Mouse (Mus musculus) embryo, embryonic 9.5 days (tissue): ENCODE data around the gene Kank4.
"Not testable (repeated sequence)": the region's sequence is repeated elsewhere in the genome, so short reads cannot be mapped to it uniquely, and the experiment has no call there.

ENCODE experiments used
- DNase-seq: peaks from one replicate; pipeline ENCODE4 v3.0.0-alpha.2; 2017; ENCODE audit errors: extremely low spot score

Gene Kank4

DNA sequence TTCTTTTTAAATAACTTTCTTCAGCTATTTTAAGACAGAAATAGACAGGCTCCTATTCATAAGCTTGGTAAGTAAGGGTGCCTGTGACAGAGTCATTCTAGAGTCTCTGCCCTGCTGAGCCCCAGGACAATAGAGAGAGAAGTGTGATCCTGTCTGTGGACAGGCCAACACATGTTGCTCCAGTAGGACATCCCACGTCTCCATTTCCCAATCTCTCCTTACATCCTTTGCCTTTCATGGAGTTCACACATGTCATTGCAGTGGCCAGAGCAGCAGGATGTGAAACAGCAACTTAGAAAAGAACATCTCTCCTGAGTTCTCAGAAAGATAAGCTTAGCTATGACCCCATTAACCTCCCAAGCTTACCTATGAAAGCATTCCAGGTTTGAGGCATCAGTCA is 14.4 kb upstream of the Kank4 start:
- DNase-seq, result no peak

- DNase-seq, result no peak
Observed at GRCm38 (mm10) chr4:98826701-98827100, 9.4 kb upstream of the Kank4 start.

DNA sequence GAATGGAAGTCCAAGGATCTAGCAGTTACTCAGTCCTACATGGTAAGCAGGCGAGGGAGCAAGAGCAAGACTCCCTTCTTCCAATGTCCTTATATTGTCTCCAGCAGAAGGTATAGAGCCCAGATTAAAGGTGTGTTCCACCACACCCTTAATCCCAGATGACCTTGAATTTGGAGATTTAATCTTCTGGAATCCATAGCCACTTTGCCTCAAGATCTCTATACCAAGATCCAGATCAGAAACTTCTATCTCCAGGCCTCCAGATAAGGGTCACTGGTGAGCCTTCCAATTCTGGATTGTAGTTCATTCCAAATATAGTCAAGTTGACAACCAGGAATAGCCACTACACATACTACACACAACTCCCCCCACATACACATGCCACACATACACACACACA is 6.4 kb upstream of the Kank4 start, which contains the start of gene I0C0044D17Rik:
I0C0044D17Rik (minus strand) TSS at position 101 of the 400 bp plus-strand sequence.
- not testable (repeated sequence) for DNase-seq

GRCm38 (mm10) chr4:98823047-98823446 is 5.7 kb upstream of the Kank4 start:
- no peak for DNase-seq

DNA sequence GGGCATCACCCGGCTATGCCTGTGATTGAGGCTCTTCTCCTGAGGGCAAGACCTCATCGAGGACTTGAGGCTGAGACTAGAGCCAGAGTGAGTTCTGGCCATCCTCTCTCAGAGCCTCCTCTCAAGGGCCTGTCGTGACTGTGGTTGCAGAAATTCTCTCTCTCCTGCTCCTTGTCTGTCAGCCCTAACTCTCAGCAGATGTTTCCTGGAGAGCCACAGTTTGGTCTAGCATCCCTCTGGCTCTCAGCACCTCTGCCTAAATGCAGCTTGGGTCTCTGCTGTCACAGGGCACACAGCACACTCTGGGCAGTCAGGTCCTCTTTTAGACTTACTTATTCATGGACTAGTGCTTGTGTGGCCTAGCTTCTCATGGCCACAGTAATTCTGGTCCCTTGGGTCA is 5.1 kb upstream of the Kank4 start:
- DNase-seq, result no peak

GRCm38 (mm10) chr4:98819216-98819755 is 1.9 kb upstream of the Kank4 start:
- no peak for DNase-seq

DNA sequence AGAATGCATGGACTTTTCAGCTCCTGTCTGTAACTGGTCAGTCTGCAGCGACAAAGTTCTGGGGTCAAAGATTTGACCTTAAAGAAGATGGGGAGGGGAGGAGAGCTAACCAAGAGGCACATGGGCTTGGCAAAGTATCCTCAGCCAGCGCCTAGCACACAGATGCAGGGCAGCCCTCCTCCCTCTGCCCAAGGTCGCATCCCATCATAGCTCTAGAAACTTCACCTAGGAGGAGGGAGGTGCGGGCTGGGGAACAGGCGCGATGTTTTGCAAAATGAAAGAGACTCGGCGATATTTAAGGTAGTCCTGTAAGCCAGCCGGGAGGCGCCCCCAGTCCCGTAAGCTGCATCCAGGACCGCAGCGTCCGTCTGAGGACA is 542 bp downstream of the Kank4 start:
- DNase-seq, result peak; percentile 31

DNA sequence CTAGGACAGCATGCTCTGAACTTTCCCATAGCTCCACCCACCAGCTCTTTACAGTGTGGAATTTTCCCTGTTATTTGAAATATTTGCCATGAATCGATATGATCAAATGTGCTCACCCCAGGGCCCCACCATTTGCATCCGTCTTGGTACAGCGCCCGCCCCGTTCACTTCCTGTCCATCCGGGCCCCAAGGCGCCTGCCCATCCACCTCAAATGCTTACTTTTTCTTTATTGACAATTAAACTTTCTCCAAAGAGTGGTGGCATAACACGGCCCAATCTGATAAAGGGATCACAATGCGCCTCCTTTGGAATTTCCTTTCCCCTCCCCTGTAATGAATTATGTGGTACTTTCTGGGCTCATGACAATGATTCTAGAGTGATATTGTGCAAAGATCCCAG is 11.0 kb downstream of the Kank4 start:
- DNase-seq, result no peak

DNA sequence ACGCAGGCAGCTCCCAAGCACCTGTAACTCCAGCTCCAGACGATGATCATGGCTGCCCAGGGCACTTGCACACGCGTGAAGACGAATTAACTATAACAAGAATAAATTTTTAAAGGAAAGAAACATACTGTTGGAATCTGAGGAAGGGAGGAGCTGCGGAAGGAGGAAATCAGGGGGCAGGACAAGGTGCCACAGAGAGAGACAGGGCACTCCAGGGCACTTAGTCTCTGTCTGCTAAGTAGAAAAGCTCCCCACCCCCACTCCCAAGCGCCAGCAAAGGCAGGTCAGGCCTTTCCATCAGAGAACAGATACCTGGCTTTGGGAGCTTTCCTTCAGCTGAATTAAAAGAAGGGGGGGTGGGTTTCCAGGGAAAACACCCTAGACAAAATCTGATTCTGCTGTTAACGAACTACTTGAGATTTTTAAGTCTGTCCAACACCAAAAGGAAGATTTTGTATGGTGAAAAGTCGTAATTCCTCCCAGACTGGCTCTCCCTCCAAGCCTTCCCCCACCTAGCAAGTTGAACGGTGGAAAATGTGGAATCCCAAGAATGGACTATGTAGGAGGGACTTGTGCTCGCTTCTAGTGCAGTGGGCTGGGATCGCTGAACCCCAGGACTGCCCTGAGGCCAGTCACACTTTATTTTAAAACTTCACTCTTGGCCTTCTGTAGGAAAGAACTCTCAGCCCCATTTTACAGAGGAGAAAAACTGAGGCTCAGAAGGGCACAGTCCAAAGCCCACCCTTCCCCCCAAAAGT is 11.9 kb downstream of the Kank4 start:
- DNase-seq, result peak; percentile 37

GRCm38 (mm10) chr4:98804476-98805134 is 12.7 kb downstream of the Kank4 start:
- peak; percentile 60 for DNase-seq

GRCm38 (mm10) chr4:98801775-98802174 is 15.6 kb downstream of the Kank4 start:
- DNase-seq, result no peak

DNA sequence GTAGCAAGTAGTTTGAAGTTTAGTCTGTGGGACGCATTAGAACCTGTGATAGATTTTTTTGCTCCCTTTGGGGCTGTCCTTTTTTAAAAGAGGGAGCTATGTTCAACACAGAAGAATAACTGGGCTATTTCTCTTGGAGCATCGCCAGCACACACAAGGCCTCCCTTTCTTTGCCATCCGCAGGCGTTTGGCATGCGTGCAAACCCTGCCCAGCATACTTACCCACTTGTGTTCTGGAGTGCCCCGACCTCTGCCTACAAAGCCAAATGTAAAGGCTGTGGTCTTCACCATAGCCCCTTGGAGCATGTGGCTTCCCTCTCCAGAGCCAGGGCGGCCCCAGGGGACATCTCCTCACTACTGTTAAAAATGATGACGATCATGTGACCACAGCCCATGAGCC is 16.5 kb downstream of the Kank4 start:
- DNase-seq, result no peak

GRCm38 (mm10) chr4:98796591-98797341 is 20.6 kb downstream of the Kank4 start:
- no peak for DNase-seq

DNA sequence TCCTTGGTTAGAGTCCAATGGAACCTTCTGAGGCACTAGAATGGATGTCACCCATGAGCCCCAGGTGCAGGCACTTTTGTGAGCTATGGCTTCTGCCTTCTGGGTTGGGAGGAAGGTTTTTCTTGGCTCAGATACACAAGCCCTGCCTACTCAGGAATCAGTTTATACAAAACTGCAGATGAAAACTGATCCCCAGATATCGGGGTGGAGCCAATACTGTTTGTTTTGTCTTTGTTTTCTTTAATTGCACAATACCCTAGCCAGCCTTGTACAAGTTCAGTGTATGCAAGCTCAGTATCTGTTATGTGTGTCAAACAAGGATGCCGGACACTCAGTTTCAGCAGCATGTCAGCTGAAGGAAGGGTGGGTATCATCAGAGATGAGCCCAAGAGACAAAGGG is 22.1 kb downstream of the Kank4 start:
- DNase-seq, result no peak

DNA sequence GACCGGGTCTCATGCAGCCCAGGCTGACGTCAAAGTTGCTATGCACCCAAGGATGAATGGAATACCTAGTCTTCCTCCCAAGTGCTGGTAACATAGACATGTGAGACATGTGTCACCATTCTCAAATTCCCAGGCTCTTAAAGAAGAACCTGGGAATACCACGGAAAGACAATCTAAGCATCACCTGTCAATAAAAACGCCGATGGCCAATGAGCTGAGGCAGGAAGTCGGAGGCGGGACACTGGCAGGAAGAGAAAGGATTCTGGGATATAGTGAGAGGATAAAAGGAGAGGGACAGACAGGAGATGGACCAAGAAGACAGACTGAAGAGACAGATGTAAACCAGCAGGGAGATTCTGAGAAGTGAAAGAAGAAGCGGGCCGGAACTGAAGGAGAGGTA is 23.9 kb downstream of the Kank4 start:
- no peak for DNase-seq

DNA sequence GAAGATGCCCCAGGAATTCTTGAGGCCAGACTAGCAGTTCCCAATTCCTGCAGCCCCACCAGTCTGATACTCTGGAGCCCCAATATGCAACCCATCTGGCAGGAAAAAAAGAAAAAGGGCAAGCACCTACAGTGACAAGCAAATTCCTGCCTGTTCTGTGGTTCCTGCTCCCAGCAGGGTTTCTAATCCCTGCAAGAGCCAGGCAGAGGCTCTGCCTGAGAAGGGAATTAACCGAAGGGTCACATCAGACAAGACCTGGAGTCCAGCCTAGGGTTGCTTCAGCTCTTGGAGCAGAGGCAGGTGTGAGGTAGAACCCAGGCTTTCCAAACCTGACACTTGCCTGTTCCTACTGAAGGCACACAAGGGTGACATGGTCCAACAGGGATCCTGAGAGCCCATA is 26.6 kb downstream of the Kank4 start:
- DNase-seq, result no peak

DNA sequence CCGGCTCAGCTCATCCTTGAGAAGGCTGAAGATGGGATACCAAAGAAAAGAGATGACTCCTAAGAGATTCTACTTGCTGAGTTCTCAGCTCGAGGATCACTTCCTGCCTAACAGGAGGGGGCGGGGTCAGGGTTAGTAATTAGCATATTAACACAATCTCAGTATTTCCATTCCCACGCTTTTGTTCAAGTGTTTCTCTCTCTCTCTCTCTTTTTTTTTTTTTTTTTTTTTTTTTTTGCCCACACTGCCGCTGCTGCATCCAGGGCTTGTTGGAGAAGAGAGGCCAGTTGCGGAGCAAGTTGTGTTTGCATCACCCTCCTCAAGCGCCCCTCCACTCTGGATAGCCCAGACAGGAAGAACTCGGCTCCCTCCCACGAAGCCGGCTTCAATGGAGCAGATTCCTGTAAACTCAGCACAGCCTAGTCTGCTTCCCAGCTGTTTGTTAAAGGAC is 27.5 kb downstream of the Kank4 start:
- DNase-seq, result peak; percentile 35

GRCm38 (mm10) chr4:98789133-98789765 is 28.1 kb downstream of the Kank4 start:
- DNase-seq, result no peak

DNA sequence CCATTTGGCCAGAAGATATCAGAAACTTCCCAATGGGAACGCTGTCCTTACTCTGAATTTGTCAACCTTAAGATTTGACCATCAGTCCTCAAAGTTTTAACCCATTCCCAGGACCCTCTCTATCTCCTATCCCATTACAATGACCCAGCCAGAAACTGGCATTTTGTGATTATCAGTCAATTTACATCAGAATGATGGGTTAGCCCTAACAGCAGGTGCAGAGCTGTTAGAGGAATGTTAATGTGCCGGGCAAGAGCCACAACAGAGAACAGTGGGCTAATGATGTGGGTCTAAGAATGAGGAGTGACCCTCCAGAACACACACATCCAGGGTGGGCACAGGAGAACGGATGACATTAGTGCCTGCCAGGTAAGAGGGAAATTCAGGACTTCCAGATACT is 31.1 kb downstream of the Kank4 start:
- no peak for DNase-seq

DNA sequence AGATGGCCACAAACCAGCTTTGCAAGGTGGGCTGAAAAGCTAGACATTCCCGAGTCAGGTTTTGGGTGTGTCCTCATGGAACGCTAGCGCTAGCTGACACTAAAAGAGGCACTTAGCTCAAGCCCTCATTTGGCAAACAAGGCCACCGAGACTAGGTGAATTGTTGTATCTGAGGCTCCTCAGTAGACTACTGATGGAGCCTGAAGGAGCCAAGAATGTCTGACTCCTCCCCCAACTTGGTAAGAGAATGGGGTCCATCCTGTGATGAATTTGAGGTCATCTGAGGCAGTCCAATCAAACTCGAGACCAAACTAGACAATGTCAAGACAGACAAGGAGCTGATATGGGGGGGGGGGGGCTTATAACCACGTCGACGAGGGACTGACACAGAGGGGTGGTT is 31.5 kb downstream of the Kank4 start:
- no peak for DNase-seq

DNA sequence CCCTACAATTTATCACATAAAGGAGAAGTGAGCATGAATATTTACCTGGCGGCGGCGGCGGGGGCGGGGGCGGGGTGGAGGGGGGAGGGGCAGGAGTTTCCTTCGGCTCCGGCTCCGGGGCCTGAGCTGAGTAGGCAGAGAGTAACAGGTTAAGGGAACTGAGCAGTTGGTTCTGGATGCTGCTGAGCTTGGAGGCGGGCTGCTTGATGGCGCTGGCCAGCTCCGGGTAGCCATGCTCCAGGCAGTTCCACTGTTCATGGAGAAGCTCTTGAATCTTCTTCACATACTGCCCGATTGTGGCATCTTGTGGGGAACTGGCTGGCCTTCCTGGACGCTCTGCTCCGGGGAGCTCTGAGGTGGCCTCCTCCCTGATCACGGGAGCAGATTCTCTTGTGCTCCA is 39.1 kb downstream of the Kank4 start:
- no peak for DNase-seq

GRCm38 (mm10) chr4:98777464-98777863 is 39.9 kb downstream of the Kank4 start:
- no peak for DNase-seq
